Mouse (Mus musculus) layer of hippocampus, adult 9-11 months (tissue): Measurements from ENCODE around the gene Epn2.
"Not testable (repeated sequence)": the region's sequence is repeated elsewhere in the genome, so short reads cannot be mapped to it uniquely, and the experiment has no call there.

Experiments used
- DNase-seq: peaks from one replicate; pipeline ENCODE4 v3.0.0; 2022

The Epn2 gene

DNA sequence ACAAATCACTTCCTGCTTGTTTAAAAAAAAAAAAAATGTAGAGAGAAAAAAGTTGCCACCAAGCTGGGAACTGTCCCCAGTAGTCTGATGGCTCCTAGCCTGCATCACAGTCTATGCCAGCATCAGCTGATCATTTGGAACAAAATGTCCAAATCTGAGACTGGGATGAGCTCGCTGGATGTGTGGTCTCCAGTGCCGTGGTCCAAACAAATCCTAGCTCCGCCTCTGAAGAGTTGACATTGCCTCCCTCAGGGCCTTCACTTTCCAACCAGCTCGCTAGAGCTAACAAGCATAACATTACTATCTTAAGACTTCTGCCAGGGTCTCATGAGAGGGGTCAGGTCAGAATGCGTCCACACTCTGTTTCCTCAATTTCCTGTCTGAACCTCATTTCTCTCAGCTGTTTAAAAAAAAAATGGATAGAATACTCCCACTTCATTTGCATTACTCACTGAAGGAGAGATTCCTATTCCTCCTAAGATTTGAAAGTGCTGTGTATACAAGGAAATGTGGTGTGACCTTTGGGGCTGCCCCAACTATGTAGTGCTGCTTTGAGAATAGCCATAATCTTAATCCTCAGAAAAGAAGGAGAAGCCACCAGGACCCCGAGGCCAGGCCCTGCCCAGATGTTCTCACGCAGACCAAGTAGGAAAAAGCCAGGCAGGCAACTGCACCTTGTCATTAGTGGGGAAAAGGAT lies 11.2 kb upstream of the Epn2 start:
- DNase-seq = peak; percentile 63

DNA sequence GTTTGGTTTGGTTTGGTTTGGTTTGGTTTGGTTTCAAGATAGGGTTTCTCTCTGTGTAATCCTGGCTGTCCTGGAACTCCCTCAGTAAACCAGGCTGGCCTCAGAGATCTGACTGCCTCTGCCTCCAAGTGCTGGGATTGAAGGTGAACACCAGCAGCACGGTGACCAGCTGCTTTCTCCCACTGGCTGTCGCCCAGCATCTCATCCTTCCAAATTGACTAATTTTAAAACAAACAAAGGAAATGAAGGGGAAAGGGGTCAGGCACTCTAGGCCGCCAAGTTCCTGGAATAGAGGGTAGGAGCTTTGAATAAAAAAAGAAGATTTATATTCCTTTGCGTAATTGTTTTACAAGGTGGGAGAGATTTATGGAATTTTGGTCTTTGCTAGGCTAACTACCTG lies 5.9 kb upstream of the Epn2 start:
- no peak for DNase-seq

DNA sequence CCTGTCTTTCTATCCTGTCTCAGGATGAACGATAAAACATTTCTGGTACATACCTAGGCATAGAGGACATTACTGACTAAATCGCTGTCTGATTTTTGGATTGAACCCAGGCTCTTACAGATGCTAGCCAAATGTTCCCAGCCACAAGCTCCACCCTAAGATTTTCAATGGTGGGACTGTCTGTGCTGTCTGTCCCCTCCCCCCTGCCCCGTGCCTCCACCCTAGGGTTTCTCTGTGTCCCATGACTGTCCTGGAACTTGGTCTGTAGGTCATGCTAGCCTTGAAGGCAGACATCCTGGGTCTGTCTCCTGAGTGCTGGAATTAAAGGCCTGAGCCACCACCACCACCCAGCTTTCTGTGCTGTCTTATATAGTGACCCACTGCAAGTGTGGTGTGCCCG lies 5.3 kb upstream of the Epn2 start:
- no peak for DNase-seq

DNA sequence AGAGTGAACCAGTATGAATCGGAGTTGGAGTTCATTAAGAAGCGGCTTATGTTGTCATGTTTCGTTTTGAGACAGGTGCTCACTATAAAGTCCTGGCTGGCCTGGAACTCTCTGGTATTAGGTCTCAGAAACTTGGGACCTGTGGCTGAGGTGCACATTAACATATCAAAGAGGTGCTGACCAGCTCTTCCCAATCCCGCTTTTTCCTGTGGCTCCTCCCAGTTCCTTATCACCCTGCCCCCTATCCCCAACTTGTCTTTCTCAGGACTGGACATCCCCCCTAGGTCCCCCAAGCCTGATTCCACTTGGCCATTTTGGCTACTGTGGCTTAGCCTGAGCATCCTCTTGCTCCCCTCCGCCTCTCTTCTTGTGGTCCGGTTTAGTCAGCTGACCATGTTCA lies 4.6 kb upstream of the Epn2 start:
- DNase-seq = no peak

DNA sequence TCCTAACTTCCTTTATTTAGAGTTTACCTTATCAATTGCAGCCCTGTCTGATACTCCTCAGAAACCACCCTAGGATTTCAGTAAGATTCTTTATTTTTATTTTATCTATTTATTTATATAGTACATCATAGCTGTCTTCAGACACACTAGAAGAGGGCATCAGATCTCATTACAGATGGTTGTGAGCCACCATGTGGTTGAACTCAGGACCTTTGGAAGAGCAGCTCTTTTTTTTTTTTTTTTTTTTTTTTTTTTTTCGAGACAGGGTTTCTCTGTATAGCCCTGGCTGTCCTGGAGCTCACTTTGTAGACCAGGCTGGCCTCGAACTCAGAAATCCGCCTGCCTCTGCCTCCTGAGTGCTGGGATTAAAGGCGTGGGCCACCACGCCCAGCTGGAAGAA lies 3.3 kb upstream of the Epn2 start:
- not testable (repeated sequence) for DNase-seq

DNA sequence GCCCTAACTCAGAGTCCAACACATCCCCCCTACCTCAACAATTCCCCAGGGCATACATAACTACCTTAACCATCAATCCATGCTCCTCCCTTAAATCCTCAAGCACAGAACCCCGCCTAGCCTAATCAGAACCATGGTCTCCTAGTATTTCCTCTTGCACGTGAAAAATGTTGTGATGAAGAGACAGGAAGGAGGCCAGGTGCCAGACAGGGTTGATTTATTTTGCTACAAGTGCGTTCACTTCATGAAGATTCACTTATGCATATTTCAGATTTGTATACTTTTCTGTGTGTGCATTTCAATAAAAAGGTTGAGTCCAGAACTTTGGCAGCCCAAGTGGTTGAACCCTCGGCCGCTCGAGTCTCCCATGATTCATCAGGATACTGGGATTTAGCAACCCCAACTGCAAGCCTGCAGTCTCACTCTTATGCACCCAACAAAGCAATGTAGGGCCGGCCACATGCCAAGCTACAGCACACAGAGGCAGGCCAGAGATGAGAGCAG lies 443 bp upstream of the Epn2 start:
- peak; percentile 19 for DNase-seq

DNA sequence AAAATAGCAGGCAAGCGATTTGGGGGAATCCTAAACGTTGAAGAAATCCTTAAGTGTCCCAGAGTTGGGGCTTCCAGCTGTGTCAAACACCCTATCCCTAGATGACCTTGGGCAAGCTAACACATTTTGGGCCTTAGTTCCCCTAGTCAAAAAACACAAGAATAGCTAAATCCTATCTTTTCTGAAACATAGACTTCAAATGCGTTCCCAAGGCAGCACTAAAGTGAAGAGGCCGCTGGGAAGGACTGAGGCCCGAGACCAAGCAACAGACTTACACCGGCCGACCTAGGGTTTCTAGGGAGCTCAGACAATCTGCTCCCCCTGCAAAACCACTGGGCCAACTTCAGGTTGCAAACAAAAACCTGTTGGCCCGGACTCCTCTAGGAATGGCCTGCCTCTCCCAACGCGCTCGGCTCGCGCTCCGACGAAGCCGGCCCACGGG lies 925 bp downstream of the Epn2 start:
- no peak for DNase-seq

DNA sequence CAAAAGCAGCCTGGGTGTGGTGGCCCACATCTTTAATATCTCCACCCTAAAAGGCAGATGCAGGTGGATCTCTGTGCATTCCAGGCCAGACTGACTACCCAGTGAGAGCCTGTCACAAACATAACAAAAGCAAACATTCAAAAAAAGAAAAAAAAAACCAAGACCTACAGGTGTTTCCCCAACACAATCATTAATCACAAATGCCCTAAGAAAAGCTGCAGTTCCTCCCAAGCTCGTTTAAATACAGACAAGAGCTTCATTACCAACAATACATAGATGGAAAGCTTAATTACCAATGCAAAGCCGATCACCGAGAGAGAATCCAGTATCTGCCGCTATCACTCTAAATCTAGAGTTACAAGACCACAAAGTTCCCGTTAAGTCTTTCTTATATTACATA lies 1.5 kb downstream of the Epn2 start:
- DNase-seq = no peak

DNA sequence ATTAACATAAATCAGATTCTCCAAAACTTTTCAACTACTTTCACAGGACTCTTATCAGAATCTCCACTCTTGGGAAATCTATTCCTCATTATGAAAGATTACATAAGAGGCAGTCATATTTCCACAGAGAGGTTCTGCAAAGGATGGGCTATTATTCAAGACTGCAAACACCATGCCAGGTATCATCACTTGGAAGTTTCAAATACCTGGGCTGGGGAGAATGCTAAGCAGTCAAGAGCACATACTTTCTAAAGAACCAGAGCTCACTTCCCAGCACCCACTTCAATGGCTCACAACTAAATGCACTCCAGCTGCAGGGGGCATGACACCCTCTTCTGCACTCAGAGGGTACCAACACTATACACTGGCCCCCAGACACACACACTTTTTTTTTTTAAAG lies 2.1 kb downstream of the Epn2 start:
- no peak for DNase-seq

DNA sequence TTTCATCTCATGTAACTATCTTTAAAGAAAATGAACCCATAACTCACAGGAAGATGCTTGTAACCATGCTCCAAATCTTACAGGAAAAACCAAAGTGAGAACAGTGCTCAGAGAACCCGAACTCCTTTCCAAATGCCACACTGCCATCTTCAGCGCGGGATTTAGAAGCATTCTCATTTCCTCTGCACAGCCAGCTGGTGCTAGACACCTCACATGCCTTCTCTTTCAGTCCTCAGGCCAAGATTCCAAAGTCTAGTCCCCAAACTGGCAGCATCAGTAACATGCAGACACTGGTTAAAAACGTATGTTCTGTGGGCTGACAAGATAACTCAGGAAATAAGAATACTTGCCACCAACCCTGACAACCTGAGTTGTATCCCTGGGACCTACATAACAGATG lies 6.2 kb downstream of the Epn2 start:
- DNase-seq = no peak

DNA sequence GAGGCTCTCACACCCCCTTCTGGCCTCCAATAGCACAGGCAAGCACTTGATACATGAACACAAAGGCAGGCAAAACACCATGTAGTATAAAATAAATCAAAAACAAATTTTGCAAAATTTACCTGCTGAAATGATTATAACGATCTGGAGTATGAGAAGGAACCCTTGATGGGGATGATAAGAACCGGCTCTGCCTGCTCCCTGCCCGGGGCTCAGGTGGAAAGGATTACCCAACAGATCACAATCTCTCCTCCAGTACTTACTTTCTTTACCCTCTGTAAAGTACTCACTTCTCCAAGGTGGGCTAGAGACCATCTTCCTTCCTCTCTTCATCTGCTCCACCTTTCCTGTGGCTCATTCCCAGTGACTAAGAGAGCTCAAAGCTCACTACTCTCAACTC lies 8.3 kb downstream of the Epn2 start:
- DNase-seq = no peak

DNA sequence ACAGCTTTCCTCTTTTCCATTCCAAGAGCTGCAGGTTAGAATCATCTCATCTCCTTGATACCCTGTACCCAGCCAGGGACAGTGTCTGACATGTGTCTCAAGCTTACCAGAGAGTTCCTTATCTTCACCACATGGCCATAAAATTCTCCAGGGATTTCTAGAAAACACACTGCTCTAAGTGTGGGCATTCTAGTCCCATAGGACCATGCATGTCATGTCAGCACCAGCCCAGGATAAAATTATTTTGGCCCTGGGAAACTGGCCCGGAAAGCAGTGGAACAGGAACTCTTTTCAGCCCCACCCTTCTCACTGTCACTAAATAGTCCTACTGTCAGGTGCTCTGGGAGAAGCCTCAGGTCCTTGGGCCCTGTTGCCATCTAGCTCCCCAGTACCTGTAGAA lies 9.8 kb downstream of the Epn2 start:
- no peak for DNase-seq

DNA sequence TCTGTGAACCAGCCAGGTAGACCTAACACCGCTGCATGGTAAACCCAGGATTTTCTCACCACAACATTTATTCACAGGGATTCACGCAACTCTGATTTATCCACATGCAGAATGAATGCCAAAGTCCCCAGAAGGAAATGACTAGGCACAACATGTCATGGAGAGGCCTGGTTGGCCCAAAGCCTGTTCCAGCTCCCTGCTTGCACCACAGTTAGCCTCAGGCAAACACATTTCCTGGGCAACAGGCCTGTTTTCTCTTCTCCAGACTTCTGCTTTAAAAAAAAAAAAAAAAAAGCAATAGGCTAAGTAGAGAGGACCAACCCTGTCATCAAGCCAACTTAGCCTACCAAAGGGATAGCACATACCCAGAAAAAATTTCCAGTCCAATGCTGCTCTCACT lies 14.9 kb downstream of the Epn2 start:
- peak; percentile 47 for DNase-seq

DNA sequence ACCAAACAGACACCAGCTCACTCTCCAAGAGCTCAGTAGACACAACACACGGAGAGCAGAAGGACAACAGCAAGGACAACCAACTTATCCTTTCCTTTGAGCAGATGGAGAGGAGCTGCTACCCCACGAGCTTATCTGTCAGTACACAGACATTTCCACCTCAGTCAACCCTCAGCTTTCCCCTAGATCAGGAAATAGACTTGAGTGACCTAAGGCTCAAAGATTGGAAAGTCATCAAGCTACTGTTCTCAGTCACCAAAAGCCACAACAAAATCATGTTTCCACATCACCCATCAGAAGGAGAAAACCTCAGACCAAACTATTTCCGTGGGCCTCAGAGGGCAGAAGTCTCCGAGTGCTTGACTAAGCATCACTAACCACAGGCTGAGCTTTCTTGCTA lies 15.5 kb downstream of the Epn2 start:
- no peak for DNase-seq

DNA sequence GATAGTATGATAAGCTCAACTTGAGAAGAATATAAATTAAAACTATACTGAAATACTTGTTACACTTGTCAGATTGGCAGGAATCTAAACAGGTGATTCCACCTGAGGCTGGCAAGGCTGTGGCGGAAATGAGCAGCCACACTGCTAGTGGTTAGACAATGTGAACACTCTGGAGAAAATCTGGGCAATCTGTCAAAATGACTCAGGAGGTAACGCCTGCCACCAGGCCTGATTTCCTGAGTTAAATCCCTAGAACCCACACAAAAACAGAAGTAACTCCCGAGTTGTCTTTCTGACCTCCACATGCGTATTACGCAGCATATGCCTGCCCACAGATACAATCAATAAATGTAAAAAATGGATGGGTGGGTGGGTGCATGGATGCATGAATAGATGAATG lies 17.1 kb downstream of the Epn2 start:
- DNase-seq = no peak

DNA sequence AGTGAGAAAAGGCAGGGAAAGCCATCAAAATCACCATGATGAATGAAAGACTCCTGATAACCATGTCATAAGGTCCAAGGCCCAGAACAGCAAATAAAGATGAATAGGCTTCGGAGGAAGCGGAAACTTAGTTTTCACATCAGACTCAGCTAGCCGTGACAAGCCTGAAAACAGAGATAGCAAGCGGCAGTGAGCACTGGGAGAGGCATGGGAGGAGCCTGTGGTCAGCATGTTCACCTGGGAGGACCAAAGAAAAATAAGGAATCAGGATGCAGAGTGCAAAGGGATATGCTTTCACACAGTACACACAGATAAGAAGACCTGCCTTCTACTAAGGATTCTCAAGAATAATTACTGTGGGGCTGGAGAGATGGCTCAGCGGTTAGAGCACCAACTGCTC lies 19.9 kb downstream of the Epn2 start:
- DNase-seq = no peak

DNA sequence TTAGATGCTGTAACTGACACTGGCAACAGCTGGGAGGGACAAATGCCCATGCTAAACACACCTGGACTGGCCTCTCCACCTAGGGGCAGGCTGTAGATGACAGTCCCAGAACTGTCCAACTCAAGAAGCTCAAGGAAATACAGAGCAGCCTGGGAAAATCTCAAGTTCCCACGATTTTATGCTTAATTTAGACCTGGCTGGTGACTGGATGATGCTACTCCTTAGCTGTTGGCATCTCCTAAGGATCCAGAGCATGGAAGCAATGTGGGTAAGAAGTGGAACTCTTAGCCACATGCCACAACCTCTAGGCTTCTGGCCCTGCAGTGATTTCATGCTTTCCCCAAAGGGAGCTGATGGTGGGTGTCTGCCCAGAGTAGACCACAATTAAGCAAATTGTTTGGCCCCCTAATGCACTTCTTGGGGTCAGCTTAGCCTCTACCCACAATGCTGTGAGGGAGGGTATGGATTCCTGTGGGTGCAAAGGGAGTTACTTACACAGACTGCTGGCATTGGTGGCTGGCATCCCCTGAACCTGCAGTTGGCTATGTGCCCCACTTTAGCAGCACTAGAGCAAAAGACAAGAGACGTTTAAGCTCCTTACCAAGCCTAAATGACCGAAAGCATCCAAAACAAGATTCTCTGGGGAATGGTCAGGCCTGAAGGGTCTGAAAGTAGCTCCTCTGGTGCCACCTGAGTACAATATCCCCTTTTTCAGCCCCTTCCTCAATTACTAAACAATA lies 26.3 kb downstream of the Epn2 start:
- no peak for DNase-seq

DNA sequence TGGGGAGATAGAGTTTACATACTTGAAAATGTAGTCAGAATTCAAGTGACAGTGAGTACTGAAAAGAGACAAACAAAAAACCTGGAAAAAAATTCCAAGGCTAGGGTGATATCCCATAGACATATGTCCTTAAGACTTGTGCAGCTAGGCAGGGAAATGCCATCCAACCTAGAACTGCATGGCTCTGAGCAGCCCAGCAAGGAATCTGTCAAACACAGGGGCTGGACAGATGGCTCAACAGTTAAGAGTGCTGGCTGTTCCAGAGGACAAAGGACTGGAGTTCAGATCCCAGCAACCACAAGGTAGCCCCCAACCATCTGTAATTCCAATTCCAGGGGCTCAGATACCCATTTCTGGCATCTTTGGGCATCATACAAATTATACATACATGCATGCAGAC lies 28.9 kb downstream of the Epn2 start:
- DNase-seq = no peak

DNA sequence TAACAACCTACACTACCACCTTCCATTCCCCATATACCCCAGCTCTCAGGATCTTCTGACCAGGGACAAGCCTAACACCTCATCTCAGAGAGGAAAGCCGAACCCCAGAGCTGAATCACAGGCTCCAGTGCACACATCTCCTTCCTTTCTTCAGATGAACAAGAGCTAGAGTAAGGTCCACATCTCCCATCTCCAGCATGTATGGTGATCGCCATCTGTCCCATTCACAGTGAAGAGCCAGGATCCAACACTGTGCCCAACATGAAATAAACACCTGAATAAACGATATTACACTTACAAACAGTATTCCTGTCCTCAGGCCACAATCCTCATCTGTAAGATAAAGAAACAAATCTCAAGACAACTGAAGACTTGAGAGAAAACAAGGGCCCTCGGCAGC lies 31.8 kb downstream of the Epn2 start:
- DNase-seq = no peak

DNA sequence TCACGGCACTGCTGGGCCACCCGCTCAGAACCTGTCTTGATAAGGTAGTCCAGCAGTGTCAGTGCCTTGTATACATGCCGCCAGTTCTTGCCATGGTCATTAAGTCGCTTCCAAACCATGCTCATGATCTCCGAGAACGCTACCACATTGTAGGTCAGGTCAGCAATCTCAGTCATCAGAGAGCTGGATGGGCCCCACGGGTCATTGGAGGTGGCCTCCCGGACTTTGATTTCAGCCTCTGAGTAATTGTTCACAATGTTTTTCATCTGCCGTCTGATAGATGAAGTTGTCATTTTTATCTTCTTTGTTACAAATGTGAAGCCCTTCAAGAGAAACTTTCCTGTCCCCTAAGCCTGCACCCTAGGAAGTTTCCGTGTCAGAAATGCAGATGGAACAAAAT lies 33.0 kb downstream of the Epn2 start:
- DNase-seq = no peak

DNA sequence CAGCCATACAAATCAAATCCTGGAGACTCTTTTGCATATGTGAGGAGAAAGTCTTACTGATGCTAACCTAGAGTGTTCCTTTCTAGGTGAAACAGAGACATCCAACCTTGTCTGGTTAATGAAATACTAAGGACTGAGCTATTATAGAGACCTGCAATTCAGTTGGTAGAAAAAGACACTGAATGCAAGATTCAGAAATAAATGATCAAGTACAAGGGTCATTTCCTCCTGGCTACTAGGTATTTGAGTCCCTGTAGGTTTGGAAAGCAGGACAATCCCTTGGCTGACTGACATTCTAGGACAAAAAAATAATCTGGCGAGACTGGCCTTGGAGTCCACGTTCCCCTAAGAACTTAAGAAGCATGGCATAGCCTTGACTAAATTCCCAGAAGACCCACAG lies 33.9 kb downstream of the Epn2 start:
- no peak for DNase-seq

DNA sequence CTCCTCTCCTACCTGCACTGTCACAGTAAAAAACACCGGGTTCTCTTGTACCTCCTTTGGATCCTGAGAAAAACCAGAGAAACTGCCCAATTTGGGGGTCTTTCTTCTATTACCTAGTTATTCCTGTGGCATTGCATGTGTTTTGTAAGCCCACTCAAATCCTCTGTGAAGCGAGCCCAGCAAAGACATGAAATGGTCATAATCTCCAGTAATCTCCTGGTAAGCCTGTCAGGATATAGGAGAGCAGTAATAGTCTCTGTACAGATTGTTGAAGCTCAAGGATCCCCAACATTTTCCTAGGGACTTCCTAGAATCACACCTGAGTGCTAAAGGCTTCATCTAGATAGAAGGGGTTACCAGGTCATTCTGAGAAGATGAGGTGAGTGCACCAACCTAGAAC lies 38.4 kb downstream of the Epn2 start:
- DNase-seq = no peak

DNA sequence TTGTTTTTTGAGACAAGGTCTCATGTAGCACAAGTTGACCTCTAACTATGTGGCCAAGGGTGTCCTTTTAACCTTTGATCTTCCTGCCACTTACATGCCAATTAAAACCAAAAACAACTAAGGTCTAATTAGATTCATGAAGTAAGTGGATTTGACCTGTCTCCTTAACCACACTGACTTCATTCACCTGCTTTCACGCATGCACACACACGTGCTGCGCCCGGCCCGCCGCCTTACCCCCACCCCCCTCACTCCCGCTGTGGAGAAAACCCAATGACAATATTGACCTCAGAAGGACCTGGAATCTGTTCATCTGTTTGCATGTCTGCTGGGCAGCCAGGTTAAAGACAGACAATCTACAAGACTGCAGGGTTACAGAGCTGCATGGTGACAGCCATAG lies 38.8 kb downstream of the Epn2 start:
- DNase-seq = no peak

DNA sequence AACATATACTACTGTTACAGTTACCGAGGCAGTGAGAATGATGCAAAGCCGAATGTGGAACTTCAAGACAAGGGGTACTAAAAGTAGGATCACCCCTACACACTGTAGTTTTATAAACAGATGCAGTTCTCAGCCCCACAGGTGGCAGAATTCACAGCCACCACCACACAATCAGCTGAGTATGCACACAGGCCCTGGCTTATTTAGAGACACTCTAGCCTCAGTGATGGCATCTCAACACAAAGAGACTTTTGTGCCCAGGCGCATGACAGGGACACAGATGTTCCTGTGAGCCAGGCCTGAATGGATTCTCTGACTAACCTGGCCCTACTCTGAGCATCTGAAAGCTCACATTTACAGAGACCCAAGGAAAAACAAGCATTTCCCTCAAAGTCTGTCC lies 42.1 kb downstream of the Epn2 start:
- peak; percentile 86 for DNase-seq

DNA sequence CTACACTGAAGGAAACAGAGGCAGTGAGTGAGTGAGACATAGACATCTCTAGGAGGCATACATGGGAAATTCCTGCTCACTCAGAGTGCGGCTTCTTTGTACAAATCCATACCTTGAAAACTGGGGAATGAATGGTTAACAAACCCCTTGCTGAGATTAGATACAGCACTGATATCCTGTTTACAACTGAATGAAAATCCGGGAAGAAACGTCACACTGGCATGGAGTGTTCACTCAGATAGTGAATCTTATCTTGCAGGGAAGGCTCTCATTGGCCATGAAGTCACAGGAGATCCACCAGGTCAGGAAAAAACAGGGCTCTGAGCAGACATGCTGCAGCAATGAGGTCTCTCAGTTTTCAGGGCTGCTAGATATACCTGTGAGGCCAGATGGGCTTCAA lies 42.5 kb downstream of the Epn2 start:
- no peak for DNase-seq
